Mouse (Mus musculus) embryo, embryonic 10 days (tissue): ENCODE data around the gene Traf3.

Experiments used
- DNase-seq: peaks from one replicate; pipeline ENCODE4 v3.0.0-alpha.2; 2015; ENCODE audit warnings: low spot score

Traf3 gene

DNA sequence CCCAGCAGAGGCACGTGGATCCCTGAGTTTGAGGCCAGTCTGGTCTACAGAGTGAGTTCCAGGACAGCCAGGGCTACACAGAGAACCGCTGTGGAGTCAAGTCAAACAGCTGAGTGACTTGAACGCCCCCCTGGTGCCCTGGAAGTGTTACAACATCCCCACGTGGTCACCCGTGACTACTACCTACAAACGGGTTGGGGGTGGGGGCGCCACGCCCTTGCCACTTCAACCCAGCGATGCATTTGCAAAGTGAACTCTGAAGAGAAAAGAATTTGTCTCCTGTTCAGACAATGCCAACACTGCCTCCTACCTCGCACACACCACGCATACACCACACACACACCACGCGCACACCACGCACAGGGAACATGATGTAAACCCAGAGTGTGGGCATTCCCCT, 143.8 kb downstream of the Traf3 start:
- DNase-seq = no peak

DNA sequence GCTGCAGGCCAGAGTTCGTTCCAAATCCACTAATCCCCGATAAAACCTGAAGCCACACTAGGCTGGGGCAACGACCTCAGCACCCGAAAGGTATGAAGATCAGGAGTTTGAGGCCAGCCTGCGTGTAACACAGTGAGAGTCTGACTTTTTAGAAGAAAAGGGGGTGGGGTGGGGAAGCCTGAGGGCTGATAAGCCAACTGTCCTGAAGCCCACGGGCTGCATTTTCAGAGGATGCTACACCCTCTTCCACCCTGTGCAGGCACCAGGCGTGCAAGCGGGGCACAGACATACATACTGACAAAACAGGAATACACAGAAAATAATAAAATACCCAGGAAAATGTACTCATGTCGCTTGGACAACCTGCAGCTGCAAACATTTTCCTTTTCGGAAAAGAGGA, 145.6 kb downstream of the Traf3 start:
- no peak for DNase-seq

DNA sequence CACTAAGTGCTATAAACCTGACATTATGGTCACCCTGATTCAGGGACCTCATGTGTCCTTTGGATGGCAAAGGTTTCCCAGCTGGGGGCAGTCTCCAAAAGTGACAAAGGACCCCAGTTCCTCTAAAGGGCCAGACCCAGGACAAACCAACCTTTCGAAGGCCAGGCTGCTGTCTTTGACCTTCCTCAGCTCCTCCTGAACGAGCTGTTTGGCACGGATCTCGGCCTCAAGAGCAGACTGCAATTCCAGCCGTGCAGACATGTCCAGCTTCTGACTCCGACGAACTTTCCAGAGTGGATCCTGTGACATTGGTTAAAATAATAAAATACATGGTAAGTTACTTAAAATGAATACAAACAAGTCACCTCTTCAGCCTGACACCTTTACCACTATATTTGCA, 148.1 kb downstream of the Traf3 start:
- no peak for DNase-seq
